Mouse (Mus musculus) cerebellum, adult 11-12 months (tissue): ENCODE results near the gene Pcsk5.

Source experiments
- DNase-seq: peaks from one replicate; pipeline ENCODE4 v3.0.0; 2022

Gene Pcsk5

GRCm38 (mm10) chr19:17732676-17733277, 104.7 kb downstream of the Pcsk5 start:
- no peak for DNase-seq

- no peak for DNase-seq
These were observed 120.4 kb downstream of the Pcsk5 start for GRCm38 (mm10) chr19:17717066-17717465.

- DNase-seq, result no peak
These were observed 122.0 kb downstream of the Pcsk5 start for GRCm38 (mm10) chr19:17715281-17715955.

- no peak for DNase-seq
These were observed 145.8 kb downstream of the Pcsk5 start for GRCm38 (mm10) chr19:17691626-17692025.

- DNase-seq, result no peak
These were observed 159.1 kb downstream of the Pcsk5 start for GRCm38 (mm10) chr19:17678371-17678770.

GRCm38 (mm10) chr19:17662676-17663075, 174.8 kb downstream of the Pcsk5 start:
- DNase-seq, result no peak

GRCm38 (mm10) chr19:17662271-17662670, 175.2 kb downstream of the Pcsk5 start:
- no peak for DNase-seq

GRCm38 (mm10) chr19:17659321-17659720, 178.1 kb downstream of the Pcsk5 start:
- DNase-seq, result no peak

GRCm38 (mm10) chr19:17650831-17651502, 186.5 kb downstream of the Pcsk5 start:
- no peak for DNase-seq

- no peak for DNase-seq
These were observed 187.5 kb downstream of the Pcsk5 start for GRCm38 (mm10) chr19:17649967-17650366.

- DNase-seq, result no peak
These were observed 194.2 kb downstream of the Pcsk5 start for GRCm38 (mm10) chr19:17643128-17643797.

GRCm38 (mm10) chr19:17635984-17636383, 201.4 kb downstream of the Pcsk5 start:
- DNase-seq, result no peak

GRCm38 (mm10) chr19:17615646-17616045, 221.8 kb downstream of the Pcsk5 start:
- no peak for DNase-seq

GRCm38 (mm10) chr19:17606510-17606909, 230.9 kb downstream of the Pcsk5 start:
- no peak for DNase-seq

- DNase-seq, result no peak
These were observed 231.3 kb downstream of the Pcsk5 start for GRCm38 (mm10) chr19:17606093-17606492.

- no peak for DNase-seq
These were observed 234.1 kb downstream of the Pcsk5 start for GRCm38 (mm10) chr19:17603322-17603721.

GRCm38 (mm10) chr19:17600347-17600746, 237.1 kb downstream of the Pcsk5 start:
- DNase-seq, result no peak

GRCm38 (mm10) chr19:17592790-17593189, 244.6 kb downstream of the Pcsk5 start:
- no peak for DNase-seq

- DNase-seq, result no peak
These were observed 246.1 kb downstream of the Pcsk5 start for GRCm38 (mm10) chr19:17591335-17591734.

GRCm38 (mm10) chr19:17590314-17590713, 247.1 kb downstream of the Pcsk5 start:
- no peak for DNase-seq

- no peak for DNase-seq
These were observed 260.0 kb downstream of the Pcsk5 start for GRCm38 (mm10) chr19:17577412-17577811.

GRCm38 (mm10) chr19:17574564-17574963, 262.9 kb downstream of the Pcsk5 start:
- DNase-seq, result no peak

- no peak for DNase-seq
These were observed 265.1 kb downstream of the Pcsk5 start for GRCm38 (mm10) chr19:17572315-17572714.

GRCm38 (mm10) chr19:17570936-17571335, 266.5 kb downstream of the Pcsk5 start:
- DNase-seq, result no peak
